Mouse (Mus musculus): ENCODE data around the gene Drosha. TPM values are rescaled to one million over a fixed set of nuclear protein-coding genes. Genes with fewer than 3 reads are reported as not detected.

The Drosha gene
- polyA plus RNA-seq, 1 experiment from 2014 or later: 51.4 TPM

- Histone ChIP-seq H3K9ac (no peak overlapping the region), H3K27me3 (no peaks in the 10 kb centered on the region), H3K27ac (replicated peaks) (no peak overlapping the region), H3K4me2 (no peak overlapping the region), H3K9me3 (no peaks in the 10 kb centered on the region), H3K4me3 (no peak overlapping the region), H3K4me1 (replicated peaks) (no peaks in the 10 kb centered on the region), H3K36me3 (peaks cover 60% of the 10 kb centered on the region)
- WGBS: 96% methylated on average over 24 of the region's 24 CpGs
- 0 out of 2 replicates have a peak, but pooled peaks have one; percentile 15 for ATAC-seq (ENCODE audit: low FRiP score, low read depth)
These were observed 9.6 kb downstream of the Drosha start for GRCm38 (mm10) chr15:12834231-12834630.

GRCm38 (mm10) chr15:12840737-12841136 lies 16.1 kb downstream of the Drosha start:
- Histone ChIP-seq H3K9ac (no peak overlapping the region), H3K9me3 (no peaks in the 10 kb centered on the region), H3K27ac (replicated peaks) (no peak overlapping the region), H3K4me3 (no peak overlapping the region), H3K36me3 (peaks cover 76% of the 10 kb centered on the region), H3K4me2 (no peak overlapping the region), H3K27me3 (no peaks in the 10 kb centered on the region), H3K4me1 (replicated peaks) (no peaks in the 10 kb centered on the region)
- WGBS: 98% methylated on average over 11 of the region's 11 CpGs
- ATAC-seq (ENCODE audit: low FRiP score, low read depth): no peak

GRCm38 (mm10) chr15:12842833-12843232 lies 18.2 kb downstream of the Drosha start:
- Histone ChIP-seq H3K4me1 (replicated peaks) (no peaks in the 10 kb centered on the region), H3K4me3 (no peak overlapping the region), H3K4me2 (no peak overlapping the region), H3K9me3 (no peaks in the 10 kb centered on the region), H3K9ac (no peak overlapping the region), H3K27ac (replicated peaks) (no peak overlapping the region), H3K27me3 (no peaks in the 10 kb centered on the region), H3K36me3 (peaks cover 80% of the 10 kb centered on the region)
- 80% methylated on average over 7 of the region's 7 CpGs for WGBS
- no peak for ATAC-seq (ENCODE audit: low FRiP score, low read depth)

GRCm38 (mm10) chr15:12848196-12848975 lies 23.8 kb downstream of the Drosha start:
- Histone ChIP-seq H3K36me3 (peaks cover 85% of the 10 kb centered on the region), H3K9ac (no peak overlapping the region), H3K4me1 (replicated peaks) (no peaks in the 10 kb centered on the region), H3K27me3 (no peaks in the 10 kb centered on the region), H3K4me3 (no peak overlapping the region), H3K4me2 (no peak overlapping the region), H3K27ac (replicated peaks) (no peak overlapping the region), H3K9me3 (no peaks in the 10 kb centered on the region)
- no peak for ATAC-seq (ENCODE audit: low FRiP score, low read depth)
- 89% methylated on average over 11 of the region's 11 CpGs for WGBS

GRCm38 (mm10) chr15:12849373-12849772 lies 24.8 kb downstream of the Drosha start:
- H3K27ac ChIP-seq (replicated peaks): no peak overlapping the region
- WGBS: 91% methylated on average over 4 of the region's 4 CpGs
- no peaks in the 10 kb centered on the region for H3K9me3 ChIP-seq
- peaks cover 85% of the 10 kb centered on the region for H3K36me3 ChIP-seq
- no peak overlapping the region for H3K9ac ChIP-seq
- ATAC-seq (ENCODE audit: low FRiP score, low read depth): no peak
- no peaks in the 10 kb centered on the region for H3K4me1 ChIP-seq (replicated peaks)
- no peak overlapping the region for H3K4me3 ChIP-seq
- H3K4me2 ChIP-seq: no peak overlapping the region
- no peaks in the 10 kb centered on the region for H3K27me3 ChIP-seq

- ATAC-seq (ENCODE audit: low FRiP score, low read depth): no peak
- peaks cover 83% of the 10 kb centered on the region for H3K36me3 ChIP-seq
- H3K4me2 ChIP-seq: no peak overlapping the region
- no peak overlapping the region for H3K27ac ChIP-seq (replicated peaks)
- no peaks in the 10 kb centered on the region for H3K27me3 ChIP-seq
- WGBS: 92% methylated on average over 8 of the region's 8 CpGs
- H3K4me1 ChIP-seq (replicated peaks): no peaks in the 10 kb centered on the region
- no peaks in the 10 kb centered on the region for H3K9me3 ChIP-seq
- no peak overlapping the region for H3K4me3 ChIP-seq
- H3K9ac ChIP-seq: no peak overlapping the region
These were observed 28.9 kb downstream of the Drosha start for GRCm38 (mm10) chr15:12853471-12853870.

- ATAC-seq (ENCODE audit: low FRiP score, low read depth): no peak
These were observed 32.2 kb downstream of the Drosha start for GRCm38 (mm10) chr15:12856780-12857179.

GRCm38 (mm10) chr15:12857840-12858516 lies 33.4 kb downstream of the Drosha start:
- Histone ChIP-seq H3K36me3 (peaks cover 83% of the 10 kb centered on the region), H3K4me2 (no peak overlapping the region), H3K27ac (replicated peaks) (no peak overlapping the region), H3K9me3 (no peaks in the 10 kb centered on the region), H3K27me3 (no peaks in the 10 kb centered on the region), H3K4me1 (replicated peaks) (no peaks in the 10 kb centered on the region), H3K9ac (no peak overlapping the region), H3K4me3 (no peak overlapping the region)
- ATAC-seq (ENCODE audit: low FRiP score, low read depth): no peak
- 93% methylated on average over 12 of the region's 12 CpGs for WGBS

More at GRCm38 (mm10) chr15:12856780-12857179, 32.2 kb downstream of the Drosha start:
- 99% methylated on average over 6 of the region's 6 CpGs for WGBS
- H3K27ac ChIP-seq (replicated peaks): no peak overlapping the region
- no peak overlapping the region for H3K4me2 ChIP-seq
- no peaks in the 10 kb centered on the region for H3K27me3 ChIP-seq
- no peaks in the 10 kb centered on the region for H3K9me3 ChIP-seq
- peaks cover 88% of the 10 kb centered on the region for H3K36me3 ChIP-seq
- no peaks in the 10 kb centered on the region for H3K4me1 ChIP-seq (replicated peaks)
- H3K4me3 ChIP-seq: no peak overlapping the region
- no peak overlapping the region for H3K9ac ChIP-seq

- 95% methylated on average over 3 of the region's 3 CpGs for WGBS
- no peak overlapping the region for H3K9ac ChIP-seq
These were observed 34.0 kb downstream of the Drosha start for GRCm38 (mm10) chr15:12858645-12859044.

GRCm38 (mm10) chr15:12862061-12862460 lies 37.4 kb downstream of the Drosha start:
- 76% methylated on average over 3 of the region's 3 CpGs for WGBS
- H3K27ac ChIP-seq (replicated peaks): no peak overlapping the region
- no peak overlapping the region for H3K9ac ChIP-seq
- no peak overlapping the region for H3K4me3 ChIP-seq
- no peaks in the 10 kb centered on the region for H3K9me3 ChIP-seq
- no peak for ATAC-seq (ENCODE audit: low FRiP score, low read depth)
- no peak overlapping the region for H3K4me2 ChIP-seq
- no peaks in the 10 kb centered on the region for H3K27me3 ChIP-seq
- H3K4me1 ChIP-seq (replicated peaks): no peaks in the 10 kb centered on the region
- peaks cover 70% of the 10 kb centered on the region for H3K36me3 ChIP-seq

More at GRCm38 (mm10) chr15:12858645-12859044, 34.0 kb downstream of the Drosha start:
- peaks cover 76% of the 10 kb centered on the region for H3K36me3 ChIP-seq
- no peak for ATAC-seq (ENCODE audit: low FRiP score, low read depth)
- H3K4me2 ChIP-seq: no peak overlapping the region
- no peak overlapping the region for H3K27ac ChIP-seq (replicated peaks)
- no peaks in the 10 kb centered on the region for H3K27me3 ChIP-seq
- no peaks in the 10 kb centered on the region for H3K9me3 ChIP-seq
- no peaks in the 10 kb centered on the region for H3K4me1 ChIP-seq (replicated peaks)
- no peak overlapping the region for H3K4me3 ChIP-seq

- Histone ChIP-seq H3K4me3 (no peak overlapping the region), H3K27ac (replicated peaks) (no peak overlapping the region), H3K36me3 (peaks cover 69% of the 10 kb centered on the region), H3K27me3 (no peaks in the 10 kb centered on the region), H3K9ac (no peak overlapping the region), H3K4me2 (no peak overlapping the region), H3K4me1 (replicated peaks) (no peaks in the 10 kb centered on the region), H3K9me3 (no peaks in the 10 kb centered on the region)
- 54% methylated on average over 1 of the region's 1 CpGs for whole genome bisulfite sequencing
- no peak for ATAC-seq (ENCODE audit: low FRiP score, low read depth)
These were observed 39.1 kb downstream of the Drosha start for GRCm38 (mm10) chr15:12863669-12864068.

GRCm38 (mm10) chr15:12865595-12866314 lies 41.1 kb downstream of the Drosha start:
- no peak overlapping the region for H3K9ac ChIP-seq
- no peak overlapping the region for H3K27ac ChIP-seq (replicated peaks)
- H3K4me2 ChIP-seq: no peak overlapping the region
- no peaks in the 10 kb centered on the region for H3K4me1 ChIP-seq (replicated peaks)
- no peaks in the 10 kb centered on the region for H3K27me3 ChIP-seq
- WGBS: 89% methylated on average over 7 of the region's 7 CpGs
- H3K36me3 ChIP-seq: peaks cover 58% of the 10 kb centered on the region
- ATAC-seq (ENCODE audit: low FRiP score, low read depth): no peak
- H3K4me3 ChIP-seq: no peak overlapping the region
- H3K9me3 ChIP-seq: no peaks in the 10 kb centered on the region
